Comparison of ENCODE assay signal across 10 mouse cellular contexts in genomic region chr17:66235806-66236335, GRCm38 (mm10).
DNase-seq lines count a peak whose midpoint lies in the region; ATAC-seq and TF ChIP-seq lines count a peak whose summit lies in the region.
"Had no signal": no experiment of that assay in that cellular context is flagged by ENCODE, and none has a peak within 500 bp of the region (broad histone marks: within the 10 kb centered on the region; RNA-seq: fewer than 3 reads in every experiment).

No protein-coding gene starts in this region.

- peaks cover 16% of the 10 kb centered on the region for H3K27me3 ChIP-seq in E14TG2a.4 (ENCODE audit: insufficient read depth, low read length)
- H3K27me3 ChIP-seq in embryonic facial prominence, embryonic 10.5 days (replicated peaks; ENCODE audit: low read depth, poor library complexity, severe bottlenecking): peaks cover 27% of the 10 kb centered on the region; the same call in 1 of the 2 replicates
- H3K27me3 ChIP-seq in hindbrain, postnatal 0 days (ENCODE audit: insufficient read depth, low read length): no peaks in the 10 kb centered on the region
- H3K27me3 ChIP-seq in midbrain, embryonic 15.5 days (replicated peaks): no peaks in the 10 kb centered on the region

- ATAC-seq in hindbrain, postnatal 0 days: no peak
- ATAC-seq in midbrain, embryonic 15.5 days (replicated peaks): peak; percentile 14; the same call in 1 of the 2 replicates
- no peak for ATAC-seq in megakaryocyte progenitor cell, adult 5-6 weeks (replicated peaks; ENCODE audit: poor library complexity)

- 85% methylated on average over 15 of the region's 15 CpGs for WGBS in embryonic facial prominence, embryonic 10.5 days
- WGBS in hindbrain, postnatal 0 days: 70% methylated on average over 15 of the region's 15 CpGs
- WGBS in midbrain, embryonic 15.5 days: 62% methylated on average over 15 of the region's 15 CpGs

- H3K9ac ChIP-seq in hindbrain, postnatal 0 days (replicated peaks; ENCODE audit: low read length): no peak overlapping the region; the same call in 1 of the 2 replicates
- H3K9ac ChIP-seq in midbrain, embryonic 15.5 days: peak overlapping the region; percentile 21; the same call in 1 of the 2 replicates
- H3K9ac ChIP-seq: heart, embryonic 12.5 days; liver, embryonic 14.5 days had no signal

- H3K9me3 ChIP-seq in E14TG2a.4 (ENCODE audit: low read length): no peaks in the 10 kb centered on the region
- H3K9me3 ChIP-seq in embryonic facial prominence, embryonic 10.5 days: no peaks in the 10 kb centered on the region
- no peaks in the 10 kb centered on the region for H3K9me3 ChIP-seq in hindbrain, postnatal 0 days (ENCODE audit: low read length)
- H3K9me3 ChIP-seq in midbrain, embryonic 15.5 days: no peaks in the 10 kb centered on the region
- H3K9me3 ChIP-seq: heart, embryonic 12.5 days had no signal

- peak overlapping the region; percentile 51 for H3K4me2 ChIP-seq in hindbrain, postnatal 0 days (ENCODE audit: low read depth, low read length)
- H3K4me2 ChIP-seq in midbrain, embryonic 15.5 days: peak overlapping the region; percentile 47

- no peak for DNase-seq in embryonic facial prominence, embryonic 10.5 days (ENCODE audit: low spot score)
- DNase-seq in hindbrain, postnatal 0 days (ENCODE audit: low spot score): peak; percentile 36
- no peak for DNase-seq in spleen, postnatal 10 days (ENCODE audit: low spot score in 2 of 2)
- DNase-seq in lung, adult 18-20 months: no peak

- H3K27ac ChIP-seq in embryonic facial prominence, embryonic 10.5 days (replicated peaks): peak overlapping the region; percentile 51; the same call in 1 of the 2 replicates
- peak overlapping the region; percentile 45; the same call in 1 of the 2 replicates for H3K27ac ChIP-seq in hindbrain, postnatal 0 days
- H3K27ac ChIP-seq in midbrain, embryonic 15.5 days: no peak overlapping the region
- H3K27ac ChIP-seq: liver, embryonic 14.5 days; macrophage had no signal

- no peaks in the 10 kb centered on the region for H3K36me3 ChIP-seq in E14TG2a.4 (ENCODE audit: insufficient read depth, low read length)
- H3K36me3 ChIP-seq in embryonic facial prominence, embryonic 10.5 days (replicated peaks): no peaks in the 10 kb centered on the region
- H3K36me3 ChIP-seq in hindbrain, postnatal 0 days (ENCODE audit: insufficient read depth, low read length): no peaks in the 10 kb centered on the region
- H3K36me3 ChIP-seq in midbrain, embryonic 15.5 days (replicated peaks): no peaks in the 10 kb centered on the region
- H3K36me3 ChIP-seq: heart, embryonic 12.5 days had no signal

- H3K4me3 ChIP-seq in E14TG2a.4 (replicated peaks; ENCODE audit: low read length): peak overlapping the region; percentile 37; the same call in 1 of the 2 replicates
- H3K4me3 ChIP-seq in embryonic facial prominence, embryonic 10.5 days: no peak overlapping the region
- H3K4me3 ChIP-seq in hindbrain, postnatal 0 days (ENCODE audit: low read length): no peak overlapping the region
- H3K4me3 ChIP-seq in midbrain, embryonic 15.5 days: peak overlapping the region; percentile 23; the same call in 1 of the 2 replicates
- H3K4me3 ChIP-seq: heart, embryonic 12.5 days had no signal

- TF ChIP-seq CTCF in E14TG2a.4 (conservative IDR thresholded peaks at IDR 0.05; ENCODE audit: low read length): no peak
- TF ChIP-seq CTCF in hindbrain, postnatal 0 days (IDR thresholded peaks at IDR 0.05; ENCODE audit: low read depth): no peak

- peaks cover 50% of the 10 kb centered on the region for H3K4me1 ChIP-seq in E14TG2a.4 (replicated peaks; ENCODE audit: low read depth, low read length)
- peaks cover 24% of the 10 kb centered on the region for H3K4me1 ChIP-seq in embryonic facial prominence, embryonic 10.5 days
- H3K4me1 ChIP-seq in hindbrain, postnatal 0 days (ENCODE audit: insufficient read depth, low read length): peaks cover 6% of the 10 kb centered on the region; the same call in 1 of the 2 replicates
- peaks cover 11% of the 10 kb centered on the region for H3K4me1 ChIP-seq in midbrain, embryonic 15.5 days

Comparison
In these comparisons a context has a peak if more than half of its experiments do, and no peak if none do; other contexts are left out.
1. H3K4me3 ChIP-seq: peak in E14TG2a.4 (single experiment) and midbrain, embryonic 15.5 days (single experiment); none in embryonic facial prominence, embryonic 10.5 days (single experiment) and hindbrain, postnatal 0 days (single experiment).